Mouse (Mus musculus): ENCODE results near the gene Arpc3. TPM values are rescaled to one million over a fixed set of nuclear protein-coding genes. Genes with fewer than 3 reads are reported as not detected.

Arpc3 gene
- 159 and 173 TPM in 2 replicates for polyA plus RNA-seq (2015; fragmentation: Nextera tagmentation; extraction: Ambion mirVana)

- Histone ChIP-seq H3K27ac (peak within 1 kb of the TSS; percentile 72), H3K9ac (peak within 1 kb of the TSS; percentile 91), H3K4me3 (peak within 1 kb of the TSS; percentile 85), H3K27me3 (no peaks in the 10 kb centered on the region), H3K4me2 (peak within 1 kb of the TSS; percentile 83), H3K36me3 (peaks cover 5% of the 10 kb centered on the region), H3K4me1 (replicated peaks) (peaks cover 14% of the 10 kb centered on the region), H3K9me3 (no peaks in the 10 kb centered on the region)
- under 1% methylated on average over 39 of the region's 39 CpGs for WGBS
- peak; percentile 81 for ATAC-seq (ENCODE audit: low FRiP score)
These were observed at the start of gene Arpc3 for GRCm38 (mm10) chr5:122391786-122392180. Gene Arpc3 (plus strand): TSS chr5:122391878.

- WGBS: 91% methylated on average over 1 of the region's 1 CpGs
- peaks cover 4% of the 10 kb centered on the region; the same call in 1 of the 2 replicates for H3K36me3 ChIP-seq
- H3K9me3 ChIP-seq: no peaks in the 10 kb centered on the region; the same call in 1 of the 2 replicates
- H3K4me3 ChIP-seq: no peak overlapping the region
- no peak overlapping the region for H3K27ac ChIP-seq
- no peak for ATAC-seq (ENCODE audit: low FRiP score)
- peak overlapping the region; percentile 43; the same call in 1 of the 2 replicates for H3K9ac ChIP-seq
- H3K4me1 ChIP-seq (replicated peaks): no peaks in the 10 kb centered on the region
- no peak overlapping the region for H3K4me2 ChIP-seq
- no peaks in the 10 kb centered on the region for H3K27me3 ChIP-seq
These were observed 48.8 kb upstream of the Arpc3 start for GRCm38 (mm10) chr5:122342874-122343273.

- Histone ChIP-seq H3K4me1 (replicated peaks) (no peaks in the 10 kb centered on the region), H3K27ac (no peak overlapping the region), H3K27me3 (no peaks in the 10 kb centered on the region), H3K4me2 (no peak overlapping the region), H3K4me3 (no peak overlapping the region), H3K36me3 (peaks cover under 1% of the 10 kb centered on the region; the same call in 1 of the 2 replicates), H3K9me3 (no peaks in the 10 kb centered on the region; the same call in 1 of the 2 replicates), H3K9ac (no peak overlapping the region; the same call in 1 of the 2 replicates)
- ATAC-seq (ENCODE audit: low FRiP score): no peak
- WGBS: 51% methylated on average over 7 of the region's 7 CpGs
These were observed 47.9 kb upstream of the Arpc3 start for GRCm38 (mm10) chr5:122343768-122344167.

- H3K9me3 ChIP-seq: no peaks in the 10 kb centered on the region; the same call in 1 of the 2 replicates
- no peak overlapping the region for H3K4me3 ChIP-seq
- no peak overlapping the region for H3K27ac ChIP-seq
- no peaks in the 10 kb centered on the region for H3K36me3 ChIP-seq
- no peak for ATAC-seq (ENCODE audit: low FRiP score)
- no peak overlapping the region for H3K9ac ChIP-seq
- no peaks in the 10 kb centered on the region for H3K27me3 ChIP-seq
- H3K4me1 ChIP-seq (replicated peaks): no peaks in the 10 kb centered on the region
- H3K4me2 ChIP-seq: no peak overlapping the region
- WGBS: 14% methylated on average over 5 of the region's 5 CpGs
These were observed 47.4 kb upstream of the Arpc3 start for GRCm38 (mm10) chr5:122344260-122344659.

GRCm38 (mm10) chr5:122345777-122346176, 45.9 kb upstream of the Arpc3 start:
- Histone ChIP-seq H3K27me3 (no peaks in the 10 kb centered on the region), H3K4me2 (no peak overlapping the region), H3K4me3 (no peak overlapping the region), H3K4me1 (replicated peaks) (no peaks in the 10 kb centered on the region), H3K27ac (no peak overlapping the region), H3K9ac (no peak overlapping the region), H3K9me3 (no peaks in the 10 kb centered on the region; the same call in 1 of the 2 replicates), H3K36me3 (no peaks in the 10 kb centered on the region)
- 79% methylated on average over 4 of the region's 4 CpGs for WGBS
- no peak for ATAC-seq (ENCODE audit: low FRiP score)

DNA sequence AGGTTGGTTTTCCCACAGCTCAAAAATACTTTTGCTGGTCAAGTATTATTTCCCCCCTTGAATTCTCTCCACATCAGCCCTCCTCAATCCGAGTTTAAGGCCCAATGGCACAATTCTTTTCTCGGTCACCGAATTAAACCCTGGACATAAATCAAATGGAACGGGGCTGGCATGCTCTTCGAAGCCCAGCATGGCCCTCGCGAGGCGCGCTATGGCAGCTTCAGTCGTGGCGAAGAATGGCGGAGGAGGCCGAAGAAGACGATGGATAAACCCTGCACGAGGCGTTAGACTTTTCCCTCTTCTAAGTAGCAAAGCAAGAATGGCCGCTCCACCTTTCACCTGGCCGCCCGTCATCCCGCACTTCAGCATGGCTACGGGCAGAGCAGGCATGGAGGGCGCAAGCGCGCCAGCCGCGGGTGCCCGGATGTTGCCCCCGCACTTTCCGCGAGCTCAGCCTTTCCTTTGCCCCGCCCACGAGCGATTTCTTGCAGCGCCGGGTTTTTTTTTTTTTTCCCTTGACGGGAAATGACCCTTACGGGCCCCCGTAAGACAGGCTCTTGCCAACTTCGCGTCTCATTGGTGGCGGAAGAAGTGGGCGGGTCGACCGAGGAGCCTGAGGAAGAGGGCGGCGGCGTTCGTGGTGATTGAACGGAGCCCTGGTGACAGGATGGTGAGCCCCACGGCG, 37.7 kb upstream of the Arpc3 start, which contains the start of the genes Rad9b and Vps29:
TSS of gene Rad9b (minus strand) at position 427 of the 685 bp plus-strand sequence.
TSS of gene Vps29 (plus strand) at position 563 of the 685 bp plus-strand sequence.
- H3K4me1 ChIP-seq (replicated peaks): peaks cover 16% of the 10 kb centered on the region
- H3K27ac ChIP-seq: peak within 1 kb of the TSS; percentile 89
- no peaks in the 10 kb centered on the region for H3K9me3 ChIP-seq
- peak; percentile 94 for ATAC-seq (ENCODE audit: low FRiP score)
- H3K27me3 ChIP-seq: no peaks in the 10 kb centered on the region
- H3K4me3 ChIP-seq: peak within 1 kb of the TSS; percentile 91
- H3K4me2 ChIP-seq: peak within 1 kb of the TSS; percentile 76
- 3% methylated on average over 51 of the region's 51 CpGs for WGBS
- no peaks in the 10 kb centered on the region for H3K36me3 ChIP-seq
- peak within 1 kb of the TSS; percentile 95 for H3K9ac ChIP-seq

DNA sequence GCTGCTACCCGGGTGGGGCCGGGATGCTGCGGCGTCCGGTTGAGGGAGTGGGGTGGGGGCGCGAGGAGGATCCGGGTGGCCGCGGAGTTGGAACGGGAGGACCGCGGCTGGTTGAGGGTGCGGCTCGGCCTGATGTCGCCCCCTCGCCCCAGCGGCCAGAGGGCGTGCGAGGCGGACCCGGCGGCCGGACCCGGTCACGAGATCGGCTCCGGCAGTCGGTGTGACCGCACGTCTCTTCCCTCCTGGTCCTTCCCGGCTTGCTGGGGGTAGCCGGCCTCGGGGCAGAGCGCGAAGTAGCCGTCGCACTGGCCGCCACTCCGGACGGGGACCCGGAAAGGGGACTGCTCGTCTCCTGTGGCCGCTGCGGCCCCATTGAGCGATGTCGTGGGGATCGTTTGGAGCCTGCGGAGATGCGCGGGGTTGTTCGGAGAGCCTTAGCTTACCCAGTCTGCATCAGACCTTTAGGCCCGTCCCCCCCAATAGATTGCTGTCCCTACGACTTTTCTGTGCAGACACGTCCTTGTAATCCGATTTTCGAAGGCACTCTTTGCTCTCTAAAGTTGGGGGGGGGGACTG, 37.1 kb upstream of the Arpc3 start:
- Histone ChIP-seq H3K27me3 (no peaks in the 10 kb centered on the region), H3K36me3 (peaks cover under 1% of the 10 kb centered on the region; the same call in 1 of the 2 replicates), H3K4me2 (peak overlapping the region; percentile 76), H3K4me3 (peak overlapping the region; percentile 91), H3K4me1 (replicated peaks) (peaks cover 16% of the 10 kb centered on the region), H3K9ac (peak overlapping the region; percentile 95), H3K27ac (peak overlapping the region; percentile 88), H3K9me3 (no peaks in the 10 kb centered on the region)
- WGBS: under 1% methylated on average over 57 of the region's 57 CpGs
- peak; percentile 84 for ATAC-seq (ENCODE audit: low FRiP score)

GRCm38 (mm10) chr5:122371591-122372191, 20.0 kb upstream of the Arpc3 start, which contains the start of gene Gpn3:
Gene Gpn3 (plus strand): TSS chr5:122371876.
- peaks cover 49% of the 10 kb centered on the region for H3K36me3 ChIP-seq
- peak within 1 kb of the TSS; percentile 83 for H3K4me3 ChIP-seq
- peak within 1 kb of the TSS; percentile 97 for H3K27ac ChIP-seq
- WGBS: under 1% methylated on average over 29 of the region's 46 CpGs
- ATAC-seq (ENCODE audit: low FRiP score): peak; percentile 87
- peak within 1 kb of the TSS; percentile 77 for H3K4me2 ChIP-seq
- peak within 1 kb of the TSS; percentile 92 for H3K9ac ChIP-seq
- no peaks in the 10 kb centered on the region for H3K27me3 ChIP-seq
- no peaks in the 10 kb centered on the region for H3K9me3 ChIP-seq
- peaks cover 26% of the 10 kb centered on the region for H3K4me1 ChIP-seq (replicated peaks)

GRCm38 (mm10) chr5:122372192-122372769, 19.4 kb upstream of the Arpc3 start, which contains the start of gene Fam216a:
Gene Fam216a (minus strand): TSS chr5:122372364.
- Histone ChIP-seq H3K27me3 (no peaks in the 10 kb centered on the region), H3K9ac (peak within 1 kb of the TSS; percentile 92), H3K9me3 (no peaks in the 10 kb centered on the region), H3K4me2 (peak within 1 kb of the TSS; percentile 77), H3K27ac (peak within 1 kb of the TSS; percentile 97), H3K4me3 (peak within 1 kb of the TSS; percentile 83), H3K36me3 (peaks cover 48% of the 10 kb centered on the region), H3K4me1 (replicated peaks) (peaks cover 26% of the 10 kb centered on the region)
- ATAC-seq (ENCODE audit: low FRiP score): peak; percentile 95
- under 1% methylated on average over 53 of the region's 53 CpGs for WGBS

- 7% methylated on average over 5 of the region's 5 CpGs for WGBS
These were observed 18.8 kb upstream of the Arpc3 start for GRCm38 (mm10) chr5:122372878-122373277.

DNA sequence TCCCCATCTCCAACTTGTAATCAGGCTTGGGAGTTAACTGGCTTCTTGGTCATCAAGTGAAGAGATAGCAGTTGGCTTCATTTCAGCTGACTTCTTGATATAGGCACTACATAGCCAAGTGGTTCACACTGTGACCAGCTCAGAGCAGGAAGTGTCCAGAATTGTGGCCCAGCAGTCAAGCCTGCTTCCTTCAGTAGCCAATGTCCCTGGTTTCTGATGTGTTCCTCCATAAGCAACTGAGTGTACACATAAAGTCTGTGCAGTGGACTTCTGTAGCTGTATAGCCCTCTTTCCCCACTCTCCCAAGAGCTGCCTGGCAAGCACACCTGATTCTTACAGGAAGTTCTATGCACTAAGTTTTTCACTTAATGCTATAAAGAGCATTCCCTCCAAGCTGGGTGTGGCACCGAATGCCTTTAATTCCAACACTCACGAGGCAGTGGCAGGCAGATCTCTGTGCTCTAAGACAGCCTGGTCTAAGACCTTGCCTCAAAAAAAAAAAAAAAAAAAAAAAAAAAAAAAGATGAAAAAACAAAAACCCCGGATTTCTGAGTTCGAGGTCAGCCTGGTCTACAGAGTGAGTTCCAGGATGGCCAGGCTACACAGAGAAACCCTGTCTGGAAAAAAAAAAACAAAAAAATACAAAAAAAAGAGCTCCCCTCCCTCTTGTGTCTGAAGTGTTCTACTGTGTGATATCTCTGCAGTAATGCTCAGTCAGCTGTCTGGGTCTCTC, 14.4 kb upstream of the Arpc3 start:
- Histone ChIP-seq H3K4me2 (no peak overlapping the region), H3K4me1 (replicated peaks) (peaks cover 12% of the 10 kb centered on the region), H3K27ac (no peak overlapping the region), H3K9ac (no peak overlapping the region), H3K9me3 (no peaks in the 10 kb centered on the region), H3K36me3 (peaks cover 55% of the 10 kb centered on the region), H3K27me3 (no peaks in the 10 kb centered on the region), H3K4me3 (no peak overlapping the region)
- no peak for ATAC-seq (ENCODE audit: low FRiP score)
- WGBS: 93% methylated on average over 4 of the region's 4 CpGs

More at GRCm38 (mm10) chr5:122372878-122373277, 18.8 kb upstream of the Arpc3 start:
- peak overlapping the region; percentile 77 for H3K4me2 ChIP-seq
- H3K9me3 ChIP-seq: no peaks in the 10 kb centered on the region
- H3K9ac ChIP-seq: peak overlapping the region; percentile 92
- H3K36me3 ChIP-seq: peaks cover 42% of the 10 kb centered on the region
- no peaks in the 10 kb centered on the region for H3K27me3 ChIP-seq
- H3K27ac ChIP-seq: peak overlapping the region; percentile 97
- no peak for ATAC-seq (ENCODE audit: low FRiP score)
- H3K4me3 ChIP-seq: peak overlapping the region; percentile 83
- H3K4me1 ChIP-seq (replicated peaks): peaks cover 26% of the 10 kb centered on the region

Data from hindbrain, embryonic 13.5 days (tissue).